Mouse (Mus musculus) stomach, embryonic 14.5 days (tissue): ENCODE measurements around the gene Coq7. TPM values are rescaled to one million over a fixed set of nuclear protein-coding genes. Genes with fewer than 3 reads are reported as not detected.

Source experiments
- ATAC-seq: fragments of 200-750 bp; cut with Nextera tagmentation; 2 replicates; pipeline ENCODE4 v1.8.0; 2017; ENCODE audit warnings: low read depth, moderate TSS enrichment; ENCODE audit not compliant: insufficient number of reproducible peaks, insufficient read depth, low FRiP score
- H3K27ac ChIP-seq: fragments of 300-500 bp; sonication (generic); 2 replicates; pipeline ENCODE4 v1.5.1; 2014; ENCODE audit warnings: mild to moderate bottlenecking, low read length, moderate library complexity, mixed read lengths
- H3K27me3 ChIP-seq: fragments of 300-500 bp; sonication (generic); 2 replicates; pipeline ENCODE4 v1.6.1; 2014; ENCODE audit warnings: low read length, control low read depth, mixed read lengths; ENCODE audit not compliant: control insufficient read depth, insufficient read depth
- H3K36me3 ChIP-seq: fragments of 300-500 bp; sonication (generic); 2 replicates; pipeline ENCODE4 v1.6.1; 2014; ENCODE audit warnings: mild to moderate bottlenecking, control low read depth, low read length, moderate library complexity, mixed read lengths; ENCODE audit not compliant: control insufficient read depth, insufficient read depth
- H3K4me1 ChIP-seq: fragments of 300-500 bp; sonication (generic); 2 replicates; pipeline ENCODE4 v1.6.1; 2014; ENCODE audit warnings: low read length, control low read depth, mixed read lengths; ENCODE audit not compliant: control insufficient read depth, insufficient read depth
- H3K4me2 ChIP-seq: fragments of 300-500 bp; sonication (generic); replicated peaks from 2 replicates; pipeline ENCODE4 v1.6.1; 2014; ENCODE audit warnings: low read depth, low read length, control low read depth
- H3K4me3 ChIP-seq: fragments of 300-500 bp; sonication (generic); 2 replicates; pipeline ENCODE4 v1.5.1; 2014; ENCODE audit warnings: low read depth, low read length, control low read depth
- H3K9ac ChIP-seq: fragments of 300-500 bp; sonication (generic); replicated peaks from 2 replicates; pipeline ENCODE4 v1.6.1; 2014; ENCODE audit warnings: low read depth, mild to moderate bottlenecking, control low read depth, low read length, moderate library complexity, mixed read lengths
- H3K9me3 ChIP-seq: fragments of 300-500 bp; sonication (generic); 2 replicates; pipeline ENCODE4 v1.6.1; 2016; ENCODE audit warnings: low read depth, low read length, control low read depth; ENCODE audit not compliant: control insufficient read depth
- WGBS: fragments of 180-500 bp; shearing (Covaris S2); extraction: QIAGEN DNeasy Blood & Tissue Kit; methylation state at CpG from one replicate; pipeline ENCODE4 v1.1.7; 2014; 5-methylcytosine and 5-hydroxymethylcytosine counted together
- polyA plus RNA-seq: library from polyadenylated mRNA; unstranded; fragments of >200 nt; fragmentation: Nextera tagmentation; extraction: Ambion mirVana; gene quantifications from 2 replicates; pipeline ENCODE4 v1.2.1, GENCODE M21; 2014

Coq7 gene
- polyA plus RNA-seq, 1 experiment from 2014 or later: 126 TPM

- WGBS: 5% methylated on average over 56 of the region's 67 CpGs
- peak; percentile 33 for ATAC-seq
Measured at GRCm38 (mm10) chr7:118490666-118491430, 42.3 kb downstream of the Coq7 start.

GRCm38 (mm10) chr7:118489706-118490665 lies 43.2 kb downstream of the Coq7 start:
- WGBS: 36% methylated on average over 57 of the region's 57 CpGs
- H3K9me3 ChIP-seq: no peaks in the 10 kb centered on the region
- peak overlapping the region; percentile 76 for H3K4me3 ChIP-seq
- no peak overlapping the region for H3K27ac ChIP-seq
- peaks cover 4% of the 10 kb centered on the region; the same call in 1 of the 2 replicates for H3K36me3 ChIP-seq
- no peak for ATAC-seq
- H3K27me3 ChIP-seq: no peaks in the 10 kb centered on the region
- H3K4me1 ChIP-seq: peaks cover 33% of the 10 kb centered on the region
- peak overlapping the region; percentile 65 for H3K4me2 ChIP-seq
- no peak overlapping the region; the same call in 1 of the 2 replicates for H3K9ac ChIP-seq

More at GRCm38 (mm10) chr7:118490666-118491430, 42.3 kb downstream of the Coq7 start:
- peak overlapping the region; percentile 76 for H3K4me3 ChIP-seq
- H3K27me3 ChIP-seq: no peaks in the 10 kb centered on the region
- peak overlapping the region; percentile 90 for H3K27ac ChIP-seq
- peak overlapping the region; percentile 65 for H3K4me2 ChIP-seq
- H3K9me3 ChIP-seq: no peaks in the 10 kb centered on the region
- peaks cover 4% of the 10 kb centered on the region; the same call in 1 of the 2 replicates for H3K36me3 ChIP-seq
- H3K4me1 ChIP-seq: peaks cover 33% of the 10 kb centered on the region
- peak overlapping the region; percentile 89 for H3K9ac ChIP-seq

- H3K4me1 ChIP-seq: peaks cover 33% of the 10 kb centered on the region
- no peak overlapping the region for H3K27ac ChIP-seq
- H3K36me3 ChIP-seq: peaks cover 4% of the 10 kb centered on the region; the same call in 1 of the 2 replicates
- no peaks in the 10 kb centered on the region for H3K27me3 ChIP-seq
- no peak overlapping the region for H3K4me3 ChIP-seq
- no peak for ATAC-seq
- 31% methylated on average over 8 of the region's 8 CpGs for WGBS
- H3K9me3 ChIP-seq: no peaks in the 10 kb centered on the region
- H3K4me2 ChIP-seq: peak overlapping the region; percentile 25
- no peak overlapping the region for H3K9ac ChIP-seq
Measured at GRCm38 (mm10) chr7:118488060-118488664, 45.0 kb downstream of the Coq7 start.

- H3K9ac ChIP-seq: no peak overlapping the region
- WGBS: 63% methylated on average over 5 of the region's 5 CpGs
- H3K27ac ChIP-seq: no peak overlapping the region
- peaks cover 33% of the 10 kb centered on the region for H3K4me1 ChIP-seq
- H3K4me2 ChIP-seq: no peak overlapping the region
- no peaks in the 10 kb centered on the region for H3K27me3 ChIP-seq
- H3K4me3 ChIP-seq: no peak overlapping the region
- H3K36me3 ChIP-seq: peaks cover 4% of the 10 kb centered on the region; the same call in 1 of the 2 replicates
- no peak for ATAC-seq
- no peaks in the 10 kb centered on the region for H3K9me3 ChIP-seq
Measured at GRCm38 (mm10) chr7:118486917-118487316, 46.2 kb downstream of the Coq7 start.

GRCm38 (mm10) chr7:118483996-118484395 lies 49.2 kb downstream of the Coq7 start:
- Histone ChIP-seq H3K4me1 (peaks cover 16% of the 10 kb centered on the region), H3K36me3 (no peaks in the 10 kb centered on the region; the same call in 1 of the 2 replicates)
- 64% methylated on average over 1 of the region's 1 CpGs for WGBS

GRCm38 (mm10) chr7:118482001-118482400 lies 51.2 kb downstream of the Coq7 start:
- Histone ChIP-seq H3K4me3 (no peak overlapping the region), H3K27ac (no peak overlapping the region), H3K4me1 (peaks cover 9% of the 10 kb centered on the region; the same call in 1 of the 2 replicates), H3K4me2 (no peak overlapping the region), H3K9ac (no peak overlapping the region), H3K27me3 (no peaks in the 10 kb centered on the region), H3K36me3 (no peaks in the 10 kb centered on the region; the same call in 1 of the 2 replicates), H3K9me3 (no peaks in the 10 kb centered on the region)
- ATAC-seq: no peak
- 90% methylated on average over 2 of the region's 2 CpGs for WGBS

More at GRCm38 (mm10) chr7:118483996-118484395, 49.2 kb downstream of the Coq7 start:
- no peak overlapping the region for H3K4me3 ChIP-seq
- no peaks in the 10 kb centered on the region for H3K27me3 ChIP-seq
- H3K4me2 ChIP-seq: no peak overlapping the region
- H3K9me3 ChIP-seq: no peaks in the 10 kb centered on the region
- ATAC-seq: no peak
- H3K27ac ChIP-seq: no peak overlapping the region
- H3K9ac ChIP-seq: no peak overlapping the region

GRCm38 (mm10) chr7:118481047-118481810 lies 51.9 kb downstream of the Coq7 start:
- Histone ChIP-seq H3K4me2 (no peak overlapping the region), H3K9me3 (no peaks in the 10 kb centered on the region), H3K4me3 (no peak overlapping the region), H3K4me1 (peaks cover 9% of the 10 kb centered on the region; the same call in 1 of the 2 replicates), H3K27me3 (no peaks in the 10 kb centered on the region), H3K9ac (no peak overlapping the region), H3K36me3 (no peaks in the 10 kb centered on the region; the same call in 1 of the 2 replicates), H3K27ac (no peak overlapping the region)
- ATAC-seq: no peak
- WGBS: 64% methylated on average over 10 of the region's 10 CpGs
